ENCODE assay signal across 13 mouse cellular contexts in the genomic region with DNA sequence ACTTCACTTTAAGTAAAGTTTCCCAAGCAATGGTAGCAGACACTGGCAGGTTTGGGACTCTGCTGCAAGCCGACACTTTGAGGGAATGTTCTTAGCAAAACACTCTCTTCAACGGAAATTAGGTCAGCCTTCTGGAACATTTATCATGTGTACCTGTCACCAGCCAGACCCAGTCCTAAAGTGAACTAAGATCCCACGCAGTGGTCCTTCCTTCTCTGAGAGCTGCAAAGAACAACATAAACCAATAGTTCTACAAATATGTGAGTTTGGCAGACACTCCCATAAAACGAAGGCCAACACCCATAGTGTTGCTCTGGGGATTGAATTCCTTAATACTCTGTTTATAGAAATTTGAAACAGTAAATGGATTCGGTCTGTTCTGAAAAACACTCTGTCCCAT.
A peak's percentile ranks its signal among the peaks of the same experiment; 100 is the strongest.
DNase-seq lines count a peak whose midpoint lies in the region; ATAC-seq lines count a peak whose summit lies in the region.
"Had no signal": no experiment of that assay in that cellular context is flagged by ENCODE, and none has a peak within 500 bp of the region (broad histone marks: within the 10 kb centered on the region; RNA-seq: fewer than 3 reads in every experiment).

No protein-coding gene starts in this region.

- H3K36me3 ChIP-seq in limb, embryonic 11.5 days (ENCODE audit: control insufficient read depth, insufficient read depth, low read length): no peaks in the 10 kb centered on the region
- H3K36me3 ChIP-seq in limb, embryonic 10.5 days: no peaks in the 10 kb centered on the region
- H3K36me3 ChIP-seq in stomach, embryonic 14.5 days (ENCODE audit: control insufficient read depth, insufficient read depth, low read length): no peaks in the 10 kb centered on the region
- H3K36me3 ChIP-seq: neural tube, embryonic 13.5 days had no signal

- H3K9me3 ChIP-seq in limb, embryonic 11.5 days (ENCODE audit: control insufficient read depth, low read length): no peaks in the 10 kb centered on the region
- H3K9me3 ChIP-seq in limb, embryonic 10.5 days (replicated peaks): no peaks in the 10 kb centered on the region
- H3K9me3 ChIP-seq in stomach, embryonic 14.5 days (ENCODE audit: control insufficient read depth, low read depth, low read length): no peaks in the 10 kb centered on the region
- H3K9me3 ChIP-seq: megakaryocyte, embryonic 14.5 days; neural tube, embryonic 13.5 days had no signal

- no peak overlapping the region for H3K9ac ChIP-seq in limb, embryonic 11.5 days (ENCODE audit: low read length)
- no peak overlapping the region for H3K9ac ChIP-seq in stomach, embryonic 14.5 days (replicated peaks; ENCODE audit: low read depth, low read length)
- H3K9ac ChIP-seq: neural tube, embryonic 13.5 days had no signal

- H3K4me1 ChIP-seq in limb, embryonic 11.5 days (ENCODE audit: control insufficient read depth, insufficient read depth, low read length): no peaks in the 10 kb centered on the region
- H3K4me1 ChIP-seq in limb, embryonic 10.5 days: peaks cover 13% of the 10 kb centered on the region
- H3K4me1 ChIP-seq in stomach, embryonic 14.5 days (ENCODE audit: control insufficient read depth, insufficient read depth, low read length): peaks cover 7% of the 10 kb centered on the region; the same call in 1 of the 2 replicates

- 39% methylated on average over 5 of the region's 5 CpGs for WGBS in limb, embryonic 11.5 days
- 42% methylated on average over 5 of the region's 5 CpGs for WGBS in limb, embryonic 10.5 days
- WGBS in stomach, embryonic 14.5 days: 19% methylated on average over 5 of the region's 5 CpGs

- H3K4me3 ChIP-seq in limb, embryonic 11.5 days (ENCODE audit: low read depth, low read length): no peak overlapping the region
- no peak overlapping the region for H3K4me3 ChIP-seq in limb, embryonic 10.5 days
- H3K4me3 ChIP-seq in stomach, embryonic 14.5 days (ENCODE audit: low read depth, low read length): no peak overlapping the region
- H3K4me3 ChIP-seq: megakaryocyte, embryonic 14.5 days; neural tube, embryonic 13.5 days had no signal

- H3K27ac ChIP-seq in limb, embryonic 11.5 days (replicated peaks; ENCODE audit: low read depth, low read length): no peak overlapping the region
- no peak overlapping the region for H3K27ac ChIP-seq in limb, embryonic 10.5 days
- peak overlapping the region; percentile 66; the same call in 1 of the 2 replicates for H3K27ac ChIP-seq in stomach, embryonic 14.5 days (ENCODE audit: low read length)
- H3K27ac ChIP-seq: neural tube, embryonic 13.5 days had no signal

- DNase-seq in limb, embryonic 11.5 days (ENCODE audit: low spot score): peak; percentile 23
- no peak for DNase-seq in limb, embryonic 10.5 days (ENCODE audit: low spot score)
- peak; percentile 56 for DNase-seq in forelimb bud, embryonic 11.5 days (ENCODE audit: low read depth, low spot score)
- DNase-seq in heart, postnatal 14 days: peak; percentile 15 to 53
- no peak for DNase-seq in left cerebral cortex, adult 8-10 months (ENCODE audit: low spot score in 2 of 2)
- no peak for DNase-seq in layer of hippocampus, adult 9-11 months
- DNase-seq: right cerebral cortex, postnatal 4 days; thymus, postnatal 4 days had no signal

- H3K4me2 ChIP-seq in limb, embryonic 11.5 days (ENCODE audit: low read depth, severe bottlenecking): no peak overlapping the region
- H3K4me2 ChIP-seq in stomach, embryonic 14.5 days (replicated peaks; ENCODE audit: low read depth, low read length): no peak overlapping the region
- H3K4me2 ChIP-seq: neural tube, embryonic 13.5 days had no signal

- ATAC-seq in limb, embryonic 11.5 days (ENCODE audit: insufficient number of reproducible peaks, low FRiP score, low TSS enrichment, low read depth): no peak
- no peak for ATAC-seq in stomach, embryonic 14.5 days (ENCODE audit: insufficient number of reproducible peaks, insufficient read depth, low FRiP score, low read depth)
- ATAC-seq in frontal cortex, adult (ENCODE audit: low TSS enrichment): no peak
- ATAC-seq: inflammation-experienced regulatory T-cells, adult 6 months had no signal

- H3K27me3 ChIP-seq in limb, embryonic 11.5 days (ENCODE audit: control insufficient read depth, insufficient read depth, low read length): no peaks in the 10 kb centered on the region
- no peaks in the 10 kb centered on the region for H3K27me3 ChIP-seq in limb, embryonic 10.5 days (ENCODE audit: low read depth, poor library complexity, severe bottlenecking)
- H3K27me3 ChIP-seq in stomach, embryonic 14.5 days (ENCODE audit: control insufficient read depth, insufficient read depth, low read length): no peaks in the 10 kb centered on the region
- H3K27me3 ChIP-seq: megakaryocyte, embryonic 14.5 days; neural tube, embryonic 13.5 days had no signal

- intact Hi-C loops in heart, postnatal 14 days (cut with DNase I): no loop called here

Comparison
In these comparisons a context has a peak if more than half of its experiments do, and no peak if none do; other contexts are left out.
1. DNase-seq: peak in limb, embryonic 11.5 days (single experiment), forelimb bud, embryonic 11.5 days (single experiment) and heart, postnatal 14 days (2 of 2); none in limb, embryonic 10.5 days (single experiment), left cerebral cortex, adult 8-10 months (0 of 2) and layer of hippocampus, adult 9-11 months (single experiment).